Mouse (Mus musculus) forebrain, embryonic 11.5 days (tissue): ENCODE measurements at regions not wholly inside any gene's neighbourhood (a gene's known extent, or its start where the extent isn't known, plus 50 kb on each side); places are given as distances from the start of the nearest gene placed in this dataset.

Experiments
- ATAC-seq: fragments of 200-750 bp; cut with Nextera tagmentation; replicated peaks from 2 replicates; pipeline ENCODE4 v1.8.0; 2017; ENCODE audit warnings: moderate TSS enrichment; ENCODE audit not compliant: low FRiP score
- DNase-seq: peaks from one replicate; pipeline ENCODE4 v3.0.0-alpha.2; 2017; ENCODE audit warnings: low spot score
- H3K27ac ChIP-seq: fragments of 300-500 bp; sonication (generic); 2 replicates; pipeline ENCODE4 v1.5.1; 2014; ENCODE audit warnings: low read depth, low read length
- H3K27me3 ChIP-seq: fragments of 300-500 bp; sonication (generic); 2 replicates; pipeline ENCODE4 v1.6.1; 2014; ENCODE audit warnings: mild to moderate bottlenecking, low read length, mixed read lengths; ENCODE audit not compliant: control insufficient read depth, insufficient read depth
- H3K36me3 ChIP-seq: fragments of 300-500 bp; sonication (generic); 2 replicates; pipeline ENCODE4 v1.6.1; 2014; ENCODE audit warnings: mild to moderate bottlenecking, low read length, moderate library complexity, mixed read lengths; ENCODE audit not compliant: control insufficient read depth, insufficient read depth
- H3K4me1 ChIP-seq: fragments of 300-500 bp; sonication (generic); replicated peaks from 2 replicates; pipeline ENCODE4 v1.6.1; 2014; ENCODE audit warnings: low read length, mixed read lengths; ENCODE audit not compliant: control insufficient read depth, insufficient read depth
- H3K4me2 ChIP-seq: fragments of 300-500 bp; sonication (generic); 2 replicates; pipeline ENCODE4 v1.6.1; 2014; ENCODE audit warnings: low read depth, mild to moderate bottlenecking, low read length, moderate library complexity, mixed read lengths; ENCODE audit not compliant: severe bottlenecking
- H3K4me3 ChIP-seq: fragments of 300-500 bp; sonication (generic); 2 replicates; pipeline ENCODE4 v1.5.1; 2014; ENCODE audit warnings: low read depth, low read length
- H3K9ac ChIP-seq: fragments of 300-500 bp; sonication (generic); 2 replicates; pipeline ENCODE4 v1.6.1; 2014; ENCODE audit warnings: low read length
- H3K9me3 ChIP-seq: fragments of 300-500 bp; sonication (generic); 2 replicates; pipeline ENCODE4 v1.6.1; 2016; ENCODE audit warnings: low read length, mixed read lengths; ENCODE audit not compliant: control insufficient read depth
- WGBS: fragments of 180-500 bp; shearing (Covaris S2); extraction: QIAGEN DNeasy Blood & Tissue Kit; methylation state at CpG from one replicate; pipeline ENCODE4 v1.1.7; 2014; 5-methylcytosine and 5-hydroxymethylcytosine counted together

- H3K4me3 ChIP-seq, result peak overlapping the region; percentile 6; the same call in 1 of the 2 replicates
- no peak overlapping the region for H3K9ac ChIP-seq
- ATAC-seq, result peak; percentile 71
- H3K9me3 ChIP-seq, result no peaks in the 10 kb centered on the region
- 3% methylated on average over 14 of the region's 14 CpGs for WGBS
- peaks cover 44% of the 10 kb centered on the region for H3K27me3 ChIP-seq
- H3K4me2 ChIP-seq, result 0 out of 2 replicates have a peak overlapping the region, but pooled peaks have one; percentile 24
- H3K27ac ChIP-seq, result no peak overlapping the region
- peak; percentile 93 for DNase-seq
- H3K36me3 ChIP-seq, result no peaks in the 10 kb centered on the region
- peaks cover 7% of the 10 kb centered on the region for H3K4me1 ChIP-seq
Measured at GRCm38 (mm10) chr4:114665684-114666083, 155.8 kb upstream of the Gm12830 start.

- Histone ChIP-seq H3K4me1 (peaks cover 7% of the 10 kb centered on the region), H3K4me2 (peak overlapping the region; percentile 45), H3K27me3 (peaks cover 46% of the 10 kb centered on the region), H3K36me3 (no peaks in the 10 kb centered on the region), H3K4me3 (peak overlapping the region; percentile 18), H3K27ac (no peak overlapping the region), H3K9me3 (no peaks in the 10 kb centered on the region), H3K9ac (0 out of 2 replicates have a peak overlapping the region, but pooled peaks have one; percentile 12)
- ATAC-seq, result peak; percentile 74
- DNase-seq, result peak; percentile 75
- WGBS, result 3% methylated on average over 41 of the region's 41 CpGs
Measured at GRCm38 (mm10) chr4:114666238-114666978, 155.1 kb upstream of the Gm12830 start.

GRCm38 (mm10) chr4:114666979-114667328 is 154.6 kb upstream of the Gm12830 start:
- WGBS, result 3% methylated on average over 9 of the region's 13 CpGs
- DNase-seq, result no peak
- Histone ChIP-seq H3K4me2 (peak overlapping the region; percentile 45; the same call in 1 of the 2 replicates), H3K9me3 (no peaks in the 10 kb centered on the region), H3K4me1 (peaks cover 7% of the 10 kb centered on the region), H3K27me3 (peaks cover 46% of the 10 kb centered on the region), H3K4me3 (peak overlapping the region; percentile 18), H3K36me3 (no peaks in the 10 kb centered on the region), H3K27ac (no peak overlapping the region), H3K9ac (no peak overlapping the region)
- ATAC-seq, result peak; percentile 15; the same call in 1 of the 2 replicates

- Histone ChIP-seq H3K9ac (no peak overlapping the region), H3K9me3 (no peaks in the 10 kb centered on the region), H3K27me3 (peaks cover 27% of the 10 kb centered on the region), H3K4me1 (no peaks in the 10 kb centered on the region; the same call in 1 of the 2 replicates), H3K4me3 (no peak overlapping the region), H3K36me3 (no peaks in the 10 kb centered on the region), H3K4me2 (no peak overlapping the region), H3K27ac (no peak overlapping the region)
- no peak for ATAC-seq
- no peak for DNase-seq
- 89% methylated on average over 5 of the region's 5 CpGs for WGBS
Measured at GRCm38 (mm10) chr4:114672096-114672720, 149.3 kb upstream of the Gm12830 start.

GRCm38 (mm10) chr4:114676908-114677898 is 144.3 kb upstream of the Gm12830 start:
- no peak for ATAC-seq
- H3K9me3 ChIP-seq, result no peaks in the 10 kb centered on the region
- H3K4me2 ChIP-seq, result no peak overlapping the region
- no peak overlapping the region for H3K27ac ChIP-seq
- no peak overlapping the region for H3K4me3 ChIP-seq
- H3K27me3 ChIP-seq, result 0 out of 2 replicates have a peak, but pooled peaks cover 2% of the 10 kb centered on the region
- WGBS, result 90% methylated on average over 13 of the region's 13 CpGs
- peak; percentile 50 for DNase-seq
- peaks cover 7% of the 10 kb centered on the region; the same call in 1 of the 2 replicates for H3K4me1 ChIP-seq
- H3K36me3 ChIP-seq, result no peaks in the 10 kb centered on the region
- H3K9ac ChIP-seq, result no peak overlapping the region

GRCm38 (mm10) chr4:114678053-114678941 is 143.2 kb upstream of the Gm12830 start:
- Histone ChIP-seq H3K4me3 (no peak overlapping the region), H3K9me3 (no peaks in the 10 kb centered on the region), H3K27me3 (0 out of 2 replicates have a peak, but pooled peaks cover 2% of the 10 kb centered on the region), H3K9ac (no peak overlapping the region), H3K36me3 (no peaks in the 10 kb centered on the region), H3K27ac (peak overlapping the region; percentile 66), H3K4me1 (peaks cover 7% of the 10 kb centered on the region; the same call in 1 of the 2 replicates), H3K4me2 (no peak overlapping the region)
- WGBS, result 65% methylated on average over 8 of the region's 8 CpGs
- DNase-seq, result peak; percentile 60
- peak; percentile 82 for ATAC-seq

- WGBS, result 49% methylated on average over 6 of the region's 6 CpGs
- Histone ChIP-seq H3K4me2 (no peak overlapping the region), H3K4me3 (no peak overlapping the region), H3K36me3 (no peaks in the 10 kb centered on the region), H3K27me3 (peaks cover 5% of the 10 kb centered on the region; the same call in 1 of the 2 replicates), H3K9ac (no peak overlapping the region), H3K27ac (no peak overlapping the region), H3K4me1 (peaks cover 7% of the 10 kb centered on the region; the same call in 1 of the 2 replicates), H3K9me3 (no peaks in the 10 kb centered on the region)
- DNase-seq (no peak), ATAC-seq (no peak)
Measured at GRCm38 (mm10) chr4:114680360-114680759, 141.2 kb upstream of the Gm12830 start.
